Mouse (Mus musculus) thymus, postnatal 10 days (tissue): ENCODE results near the gene Ugt1a6a.

Experiments used
- DNase-seq, 2 experiments: peaks; one replicate each; pipeline ENCODE4 v3.0.0; 2021; ENCODE audit warnings: low spot score in 2 of 2

The Ugt1a6a gene

GRCm38 (mm10) chr1:88267489-88267888, 132.9 kb downstream of the Ugt1a6a start:
- DNase-seq, result no peak

GRCm38 (mm10) chr1:88268070-88268469, 133.5 kb downstream of the Ugt1a6a start:
- DNase-seq, result no peak
